Mouse (Mus musculus) heart, postnatal 0 days (tissue): ENCODE results near the gene Ezr.

Experiments used
- CTCF ChIP-seq: IDR thresholded peaks from 2 replicates; pipeline ENCODE4 v1.5.1; 2016; ENCODE audit warnings: antibody characterized with exemption, control low read depth, low read depth
- EP300 ChIP-seq: IDR thresholded peaks from 2 replicates; pipeline ENCODE4 v1.6.1; 2016; ENCODE audit warnings: antibody characterized with exemption, low read depth

GRCm38 (mm10) chr17:6767771-6768170 lies 14.8 kb downstream of the Ezr start:
- TF ChIP-seq CTCF (no peak), EP300 (no peak)
